Mouse (Mus musculus): ENCODE data around the gene Acvrl1.

Gene Acvrl1

DNA sequence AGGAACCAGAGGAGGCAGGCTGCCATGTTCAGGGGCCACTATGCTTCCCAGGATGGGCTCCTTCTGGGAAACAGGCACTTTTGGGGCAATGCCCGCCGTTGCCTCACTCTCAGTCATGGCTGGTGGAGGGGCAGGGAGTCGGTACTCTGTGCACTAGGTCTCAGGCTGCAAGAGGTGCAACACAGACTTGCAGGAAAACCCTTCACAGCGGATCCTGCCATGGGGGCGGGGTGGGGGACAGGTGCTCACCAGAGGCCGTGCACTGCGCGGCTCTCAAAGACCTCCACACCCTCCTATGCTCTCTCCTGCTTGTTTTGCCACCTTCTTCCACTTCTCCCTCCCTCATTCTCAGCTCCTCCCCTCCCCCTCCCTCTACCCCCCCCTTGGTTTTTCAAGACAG is 14.3 kb downstream of the Acvrl1 start:
- no peak for DNase-seq (ENCODE audit: low spot score)

DNA sequence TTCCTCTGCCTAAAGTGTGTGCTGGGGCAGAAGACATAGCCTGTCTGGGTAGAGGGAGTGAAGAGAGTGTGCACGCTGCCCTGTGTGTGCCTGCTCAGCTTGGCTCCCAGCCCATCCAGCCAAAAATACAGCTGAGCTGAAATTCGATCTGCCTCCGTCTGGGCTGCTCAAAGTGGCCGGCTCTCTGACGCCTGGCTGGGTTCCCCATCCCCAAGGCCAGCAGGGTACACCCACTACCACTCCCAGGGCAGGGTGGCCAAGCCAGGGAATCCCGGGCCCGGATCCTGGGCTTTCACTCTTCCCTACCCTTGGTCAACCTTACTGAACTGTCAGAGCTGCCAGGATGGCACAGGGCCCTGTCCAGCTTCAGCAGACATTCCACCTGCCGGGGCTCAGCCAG is 15.2 kb downstream of the Acvrl1 start:
- no peak for DNase-seq (ENCODE audit: low spot score)

DNA sequence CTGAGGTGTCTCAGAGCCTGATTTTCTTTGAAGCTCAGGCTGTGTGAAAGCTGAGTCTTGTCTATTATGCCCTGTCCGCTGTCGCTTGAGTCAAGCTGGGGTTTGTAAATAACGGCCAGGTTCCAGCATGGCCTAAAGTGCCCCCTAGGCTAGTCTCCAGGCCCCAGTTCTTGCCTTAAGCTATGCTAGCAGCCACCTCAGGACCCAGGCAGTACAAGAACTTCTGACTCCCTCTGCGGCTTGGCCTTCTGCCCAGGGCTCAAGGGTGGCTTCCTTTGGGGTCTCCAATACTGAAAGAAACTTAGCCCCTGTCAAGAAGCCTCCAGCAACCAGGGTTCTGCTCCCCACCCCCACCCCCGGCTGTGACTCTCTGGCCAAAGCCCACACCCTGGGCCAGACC is 15.9 kb downstream of the Acvrl1 start:
- DNase-seq (ENCODE audit: low spot score), result no peak

GRCm38 (mm10) chr15:101144779-101145178 is 16.5 kb downstream of the Acvrl1 start:
- no peak for DNase-seq (ENCODE audit: low spot score)

- DNase-seq (ENCODE audit: low spot score), result peak; percentile 93
Measured at GRCm38 (mm10) chr15:101145424-101146099, 17.2 kb downstream of the Acvrl1 start.

DNA sequence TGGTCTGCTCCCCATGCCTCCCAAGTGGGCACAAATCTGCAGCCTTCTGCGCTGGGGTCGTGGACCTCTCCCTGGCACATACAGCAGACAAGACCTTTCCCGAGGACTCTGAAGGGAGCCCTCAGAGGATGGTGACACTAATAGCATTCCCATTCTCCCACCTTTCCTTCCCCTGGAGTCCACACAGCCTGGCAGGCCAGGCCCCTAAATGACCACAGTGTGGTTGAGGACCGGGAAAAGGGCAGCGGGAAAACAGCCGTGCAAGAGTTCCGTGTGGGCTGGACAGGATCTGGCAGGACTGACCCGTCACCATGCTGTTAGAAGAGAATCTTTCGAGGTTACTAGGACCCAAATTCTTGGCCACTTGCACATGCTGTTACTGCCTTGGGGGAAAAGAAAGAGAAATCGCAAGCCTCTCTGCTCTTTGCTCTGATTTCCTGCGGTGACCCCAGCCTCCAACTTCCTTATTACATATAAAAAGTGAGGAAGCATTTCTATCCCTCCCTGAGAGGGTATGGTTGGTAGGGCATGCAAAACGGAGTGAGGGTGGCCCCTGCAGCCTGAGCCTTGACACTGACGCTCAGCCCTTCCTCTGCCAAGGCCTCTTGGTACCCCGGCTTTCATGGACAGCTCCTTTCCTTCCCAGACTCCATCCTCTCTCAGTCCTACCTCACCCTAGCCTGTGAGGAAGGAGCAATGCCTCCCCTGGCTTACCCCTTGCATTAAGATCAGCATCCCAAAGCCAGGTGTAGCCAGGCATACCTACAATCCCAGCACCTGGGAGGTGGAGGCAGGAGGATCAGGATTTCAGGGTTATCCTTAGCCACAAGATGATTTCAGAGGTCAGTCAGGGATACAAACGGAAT is 18.0 kb downstream of the Acvrl1 start:
- no peak for DNase-seq (ENCODE audit: low spot score)

GRCm38 (mm10) chr15:101147115-101147909 is 19.0 kb downstream of the Acvrl1 start:
- DNase-seq (ENCODE audit: low spot score), result no peak

GRCm38 (mm10) chr15:101147910-101148273 is 19.6 kb downstream of the Acvrl1 start:
- DNase-seq (ENCODE audit: low spot score), result no peak

DNA sequence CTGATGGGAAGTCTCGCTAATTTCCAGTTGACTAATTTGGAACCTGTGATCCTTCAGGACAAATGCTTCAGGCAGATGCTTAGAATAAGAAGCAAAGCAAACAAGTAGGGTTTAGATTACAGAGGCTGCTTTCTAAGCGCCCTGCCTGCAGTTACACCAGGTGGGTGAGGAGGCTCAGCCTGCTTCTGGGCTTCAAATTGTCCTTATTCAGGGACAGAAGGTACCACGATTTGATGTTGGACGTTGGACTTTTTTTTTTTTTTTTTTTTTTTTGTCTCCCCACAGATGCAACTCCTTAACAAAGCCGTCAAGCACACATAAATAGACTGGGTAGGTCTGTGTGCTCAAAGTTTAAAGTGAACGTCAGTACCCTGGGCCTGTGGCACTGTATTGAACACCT is 20.3 kb downstream of the Acvrl1 start:
- no peak for DNase-seq (ENCODE audit: low spot score)

DNA sequence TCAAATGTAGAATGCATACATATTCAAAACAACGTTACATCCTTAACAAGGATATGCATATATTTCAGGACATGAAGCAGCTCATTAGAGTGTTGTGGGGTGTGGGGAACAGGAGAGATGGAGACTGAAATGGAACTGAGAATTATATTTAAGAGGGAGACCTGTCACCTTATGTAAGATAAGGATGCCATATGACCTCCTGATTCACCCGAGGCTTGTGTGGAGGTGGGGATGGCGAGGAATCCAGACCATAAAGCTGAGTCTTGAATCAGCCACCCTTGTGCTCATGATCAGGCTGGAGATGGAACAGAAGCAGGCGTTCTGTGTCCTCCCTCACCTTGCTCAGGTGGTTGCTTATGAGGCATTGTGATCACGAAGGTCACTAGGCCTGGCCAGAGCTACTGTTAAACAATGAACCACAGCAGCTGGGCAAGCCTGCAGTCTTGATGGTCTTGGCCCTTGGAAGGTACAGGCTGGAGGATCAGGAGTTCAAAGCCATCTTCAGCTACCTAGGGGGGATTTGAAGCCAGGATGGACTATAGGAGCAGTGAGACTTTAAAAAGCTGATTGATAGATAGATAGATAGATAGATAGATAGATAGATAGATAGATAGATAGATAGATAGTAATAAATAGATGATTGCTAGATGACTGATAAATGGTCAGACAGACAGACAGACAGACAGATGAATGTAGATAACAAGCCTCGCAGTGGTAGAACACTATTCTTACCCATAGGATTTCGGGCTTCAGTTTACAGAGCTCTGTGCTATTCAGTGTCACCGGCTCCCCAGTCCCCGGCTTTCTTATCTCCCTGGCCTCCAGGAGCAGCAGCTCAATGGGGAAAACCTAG is 23.3 kb downstream of the Acvrl1 start:
- DNase-seq (ENCODE audit: low spot score), result no peak

DNA sequence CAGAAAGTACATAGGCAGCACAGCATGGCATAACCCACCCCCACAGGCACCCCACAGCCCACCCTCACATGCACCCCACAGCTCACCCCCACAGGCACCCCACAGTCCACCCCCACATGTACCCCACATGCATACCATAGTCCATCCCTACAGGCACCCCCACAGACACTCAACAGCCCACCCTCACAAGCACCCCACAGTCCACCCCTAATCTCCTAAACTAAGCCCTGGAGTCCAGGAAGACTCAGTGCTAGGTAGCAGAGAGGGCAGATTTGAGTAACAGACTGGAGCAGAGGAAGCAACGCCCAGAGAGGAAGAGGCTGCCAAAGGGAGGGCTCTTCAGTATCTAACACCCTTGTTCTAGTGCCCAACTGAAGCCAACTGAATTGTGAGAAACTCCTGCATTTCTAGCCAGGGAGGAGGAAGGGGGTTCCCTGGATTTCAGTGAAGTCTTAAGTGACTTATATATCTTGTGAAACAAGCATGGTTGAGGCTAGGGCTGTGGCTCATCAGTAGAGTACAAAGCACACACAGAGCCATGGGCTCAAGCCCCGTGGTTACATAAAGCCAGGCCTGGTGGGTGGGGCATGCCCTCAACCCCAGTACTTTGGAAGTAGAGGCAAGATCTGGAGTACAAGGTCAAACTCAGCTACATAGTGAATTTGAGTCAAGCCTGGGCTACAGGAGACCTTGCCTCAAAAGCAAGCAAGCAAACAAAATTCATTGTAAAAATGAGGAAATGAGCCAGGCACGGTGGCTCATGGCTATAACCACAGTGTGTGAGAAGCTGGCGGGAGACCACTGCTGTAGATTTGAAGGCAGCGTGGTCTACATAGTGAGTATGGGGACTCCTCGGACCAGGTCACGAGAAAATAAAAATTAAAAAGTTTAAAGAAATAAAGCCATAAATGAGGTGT is 26.6 kb downstream of the Acvrl1 start:
- DNase-seq (ENCODE audit: low spot score), result no peak

GRCm38 (mm10) chr15:101160128-101160527 is 31.8 kb downstream of the Acvrl1 start:
- DNase-seq (ENCODE audit: low spot score), result no peak

DNA sequence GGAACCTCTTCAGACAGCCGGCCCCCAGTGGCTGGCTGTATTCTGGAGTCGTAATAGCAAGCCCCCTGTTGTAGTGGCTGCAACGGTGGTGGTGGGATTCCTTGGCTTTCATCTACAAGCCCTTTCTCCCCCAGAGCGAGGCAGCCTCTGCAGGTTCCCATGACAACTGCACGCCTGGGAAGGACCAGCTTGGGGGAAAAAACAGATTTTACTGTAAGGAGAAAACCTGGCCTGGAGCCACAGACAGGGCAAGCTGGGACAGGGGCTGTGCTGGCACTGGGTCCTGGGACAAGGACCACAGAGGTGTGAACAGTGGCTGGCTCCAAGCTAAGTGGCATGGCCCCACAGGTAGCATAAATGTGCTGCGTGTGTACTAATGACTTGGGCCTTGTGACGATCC is 32.3 kb downstream of the Acvrl1 start:
- no peak for DNase-seq (ENCODE audit: low spot score)

GRCm38 (mm10) chr15:101161534-101161933 is 33.2 kb downstream of the Acvrl1 start:
- no peak for DNase-seq (ENCODE audit: low spot score)

GRCm38 (mm10) chr15:101163056-101163458 is 34.7 kb downstream of the Acvrl1 start:
- DNase-seq (ENCODE audit: low spot score), result no peak

DNA sequence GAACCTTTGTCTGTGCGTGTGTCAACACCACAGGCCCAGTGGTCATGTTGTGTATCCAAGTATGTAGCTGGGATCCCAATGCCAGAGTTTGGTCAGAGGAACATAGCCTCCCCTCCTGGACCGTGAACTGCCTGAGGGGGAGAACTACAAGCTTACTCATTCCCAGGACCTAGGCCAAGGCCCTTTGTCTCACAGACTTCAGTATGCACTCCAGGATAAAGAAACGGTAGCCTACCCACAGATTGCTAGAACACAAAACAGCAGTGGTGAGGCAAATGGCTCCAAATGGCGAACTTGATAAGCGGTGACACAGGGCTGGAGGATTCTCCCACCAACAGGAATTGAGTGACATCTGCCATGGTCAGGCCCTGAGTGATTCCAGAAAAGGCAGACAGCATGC is 35.5 kb downstream of the Acvrl1 start:
- DNase-seq (ENCODE audit: low spot score), result no peak

GRCm38 (mm10) chr15:101164291-101164690 is 36.0 kb downstream of the Acvrl1 start:
- no peak for DNase-seq (ENCODE audit: low spot score)

GRCm38 (mm10) chr15:101165658-101166437 is 37.5 kb downstream of the Acvrl1 start:
- DNase-seq (ENCODE audit: low spot score), result no peak

DNA sequence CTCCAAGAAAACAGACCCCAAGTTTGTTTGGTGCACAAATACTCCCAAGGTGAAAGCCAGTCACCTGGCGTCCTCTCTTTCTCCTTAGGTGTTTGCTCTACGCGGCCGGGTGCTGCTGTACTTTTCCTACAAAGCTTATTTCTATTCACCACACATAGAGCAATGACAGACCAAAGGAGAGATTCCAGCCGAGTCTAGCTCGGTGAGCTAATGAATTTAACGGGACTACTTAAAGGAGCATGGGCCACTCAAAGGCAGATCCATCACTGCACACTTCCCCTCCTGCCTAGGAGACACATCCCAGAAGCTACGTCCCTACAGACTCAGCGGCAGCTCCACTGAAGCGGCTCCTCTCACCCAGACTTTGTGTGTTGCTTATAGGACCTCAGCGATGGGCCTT is 39.2 kb downstream of the Acvrl1 start:
- DNase-seq (ENCODE audit: low spot score), result no peak

GRCm38 (mm10) chr15:101169910-101170309 is 41.6 kb downstream of the Acvrl1 start:
- no peak for DNase-seq (ENCODE audit: low spot score)

All from urinary bladder, postnatal 10 days (tissue).